Mouse (Mus musculus) midbrain, embryonic 16.5 days (tissue): ENCODE measurements around the gene Il1rapl1. TPM values are rescaled to one million over a fixed set of nuclear protein-coding genes. Genes with fewer than 3 reads are reported as not detected.

Experiments used
- ATAC-seq: fragments of 200-750 bp; cut with Nextera tagmentation; 2 replicates; pipeline ENCODE4 v1.8.0; 2017; ENCODE audit warnings: moderate TSS enrichment
- H3K27ac ChIP-seq: fragments of 300-500 bp; sonication (generic); 2 replicates; pipeline ENCODE4 v1.5.1; 2014; ENCODE audit warnings: mild to moderate bottlenecking, low read length, mixed read lengths
- H3K27me3 ChIP-seq: fragments of 300-500 bp; sonication (generic); 2 replicates; pipeline ENCODE4 v1.6.1; 2014; ENCODE audit warnings: low read depth, low read length, mixed read lengths; ENCODE audit not compliant: control insufficient read depth, insufficient read depth
- H3K36me3 ChIP-seq: fragments of 300-500 bp; sonication (generic); 2 replicates; pipeline ENCODE4 v1.6.1; 2014; ENCODE audit warnings: mild to moderate bottlenecking, low read length, moderate library complexity, mixed read lengths; ENCODE audit not compliant: control insufficient read depth, insufficient read depth
- H3K4me1 ChIP-seq: fragments of 300-500 bp; sonication (generic); 2 replicates; pipeline ENCODE4 v1.6.1; 2014; ENCODE audit warnings: mild to moderate bottlenecking, low read length, mixed read lengths; ENCODE audit not compliant: control insufficient read depth, insufficient read depth
- H3K4me2 ChIP-seq: fragments of 300-500 bp; sonication (generic); 2 replicates; pipeline ENCODE4 v1.6.1; 2014; ENCODE audit warnings: mild to moderate bottlenecking, low read length, mixed read lengths
- H3K4me3 ChIP-seq: fragments of 300-500 bp; sonication (generic); 2 replicates; pipeline ENCODE4 v1.5.1; 2014; ENCODE audit warnings: low read depth, mild to moderate bottlenecking, low read length, moderate library complexity, mixed read lengths
- H3K9ac ChIP-seq: fragments of 300-500 bp; sonication (generic); 2 replicates; pipeline ENCODE4 v1.6.1; 2014; ENCODE audit warnings: low read depth, low read length, mixed read lengths
- H3K9me3 ChIP-seq: fragments of 300-500 bp; sonication (generic); replicated peaks from 2 replicates; pipeline ENCODE4 v1.6.1; 2014; ENCODE audit warnings: mild to moderate bottlenecking, low read length, mixed read lengths; ENCODE audit not compliant: control insufficient read depth, poor library complexity, severe bottlenecking
- WGBS: fragments of 180-500 bp; shearing (Covaris S2); extraction: QIAGEN DNeasy Blood & Tissue Kit; methylation state at CpG from one replicate; pipeline ENCODE4 v1.1.7; 2014; 5-methylcytosine and 5-hydroxymethylcytosine counted together
- polyA plus RNA-seq: library from polyadenylated mRNA; unstranded; fragments of >200 nt; fragmentation: Nextera tagmentation; extraction: Ambion mirVana; gene quantifications from 2 replicates; pipeline ENCODE4 v1.2.1, GENCODE M21; 2015

The Il1rapl1 gene
- polyA plus RNA-seq, 1 experiment from 2014 or later, result 6.4 TPM

- H3K9ac ChIP-seq, result no peak overlapping the region
- H3K36me3 ChIP-seq, result no peaks in the 10 kb centered on the region
- H3K27me3 ChIP-seq, result no peaks in the 10 kb centered on the region
- ATAC-seq, result no peak
- H3K4me3 ChIP-seq, result no peak overlapping the region
- no peak overlapping the region for H3K4me2 ChIP-seq
- H3K27ac ChIP-seq, result no peak overlapping the region
- no peaks in the 10 kb centered on the region for H3K4me1 ChIP-seq
- H3K9me3 ChIP-seq, result no peaks in the 10 kb centered on the region
These were observed 301.6 kb downstream of the Il1rapl1 start for GRCm38 (mm10) chrX:87813884-87814283.

GRCm38 (mm10) chrX:87807717-87808116 is 307.7 kb downstream of the Il1rapl1 start:
- Histone ChIP-seq H3K36me3 (no peaks in the 10 kb centered on the region), H3K27ac (no peak overlapping the region), H3K9me3 (no peaks in the 10 kb centered on the region), H3K4me3 (no peak overlapping the region), H3K27me3 (no peaks in the 10 kb centered on the region), H3K4me2 (no peak overlapping the region), H3K9ac (no peak overlapping the region), H3K4me1 (no peaks in the 10 kb centered on the region)
- WGBS, result 20% methylated on average over 1 of the region's 1 CpGs
- no peak for ATAC-seq

- Histone ChIP-seq H3K4me1 (no peaks in the 10 kb centered on the region), H3K27me3 (no peaks in the 10 kb centered on the region), H3K9ac (no peak overlapping the region), H3K36me3 (no peaks in the 10 kb centered on the region), H3K4me2 (no peak overlapping the region), H3K4me3 (no peak overlapping the region), H3K27ac (no peak overlapping the region), H3K9me3 (no peaks in the 10 kb centered on the region)
- ATAC-seq, result no peak
These were observed 322.4 kb downstream of the Il1rapl1 start for GRCm38 (mm10) chrX:87793011-87793410.

- Histone ChIP-seq H3K4me1 (no peaks in the 10 kb centered on the region), H3K9ac (no peak overlapping the region), H3K36me3 (no peaks in the 10 kb centered on the region), H3K4me2 (no peak overlapping the region), H3K27me3 (no peaks in the 10 kb centered on the region), H3K9me3 (no peaks in the 10 kb centered on the region), H3K27ac (no peak overlapping the region), H3K4me3 (no peak overlapping the region)
- ATAC-seq, result no peak
- 76% methylated on average over 2 of the region's 2 CpGs for WGBS
These were observed 404.9 kb downstream of the Il1rapl1 start for GRCm38 (mm10) chrX:87710589-87710988.

GRCm38 (mm10) chrX:87663856-87664255 is 451.6 kb downstream of the Il1rapl1 start:
- no peaks in the 10 kb centered on the region for H3K27me3 ChIP-seq
- no peak overlapping the region for H3K27ac ChIP-seq
- no peaks in the 10 kb centered on the region for H3K36me3 ChIP-seq
- no peaks in the 10 kb centered on the region for H3K9me3 ChIP-seq
- no peak overlapping the region for H3K4me2 ChIP-seq
- H3K9ac ChIP-seq, result no peak overlapping the region
- ATAC-seq, result no peak
- H3K4me1 ChIP-seq, result no peaks in the 10 kb centered on the region
- H3K4me3 ChIP-seq, result no peak overlapping the region
- WGBS, result 82% methylated on average over 1 of the region's 1 CpGs

GRCm38 (mm10) chrX:87655644-87656043 is 459.8 kb downstream of the Il1rapl1 start:
- no peaks in the 10 kb centered on the region for H3K4me1 ChIP-seq
- H3K9ac ChIP-seq, result no peak overlapping the region
- no peak for ATAC-seq
- H3K27ac ChIP-seq, result no peak overlapping the region
- no peaks in the 10 kb centered on the region for H3K9me3 ChIP-seq
- H3K27me3 ChIP-seq, result no peaks in the 10 kb centered on the region
- H3K4me3 ChIP-seq, result no peak overlapping the region
- no peaks in the 10 kb centered on the region for H3K36me3 ChIP-seq
- H3K4me2 ChIP-seq, result no peak overlapping the region
- WGBS, result 27% methylated on average over 2 of the region's 2 CpGs

- no peak for ATAC-seq
- H3K9ac ChIP-seq, result no peak overlapping the region
- H3K4me2 ChIP-seq, result no peak overlapping the region
- no peaks in the 10 kb centered on the region for H3K36me3 ChIP-seq
- H3K4me1 ChIP-seq, result no peaks in the 10 kb centered on the region
- H3K9me3 ChIP-seq, result no peaks in the 10 kb centered on the region
- H3K4me3 ChIP-seq, result no peak overlapping the region
- H3K27me3 ChIP-seq, result no peaks in the 10 kb centered on the region
- no peak overlapping the region for H3K27ac ChIP-seq
These were observed 514.5 kb downstream of the Il1rapl1 start for GRCm38 (mm10) chrX:87600914-87601313.

- H3K4me1 ChIP-seq, result no peaks in the 10 kb centered on the region
- no peak overlapping the region for H3K4me3 ChIP-seq
- no peak overlapping the region for H3K4me2 ChIP-seq
- H3K27me3 ChIP-seq, result no peaks in the 10 kb centered on the region
- no peak overlapping the region for H3K27ac ChIP-seq
- no peak for ATAC-seq
- H3K9ac ChIP-seq, result no peak overlapping the region
- no peaks in the 10 kb centered on the region for H3K9me3 ChIP-seq
- no peaks in the 10 kb centered on the region for H3K36me3 ChIP-seq
These were observed 607.4 kb downstream of the Il1rapl1 start for GRCm38 (mm10) chrX:87507997-87508396.

- Histone ChIP-seq H3K9me3 (no peaks in the 10 kb centered on the region), H3K4me3 (no peak overlapping the region), H3K27me3 (no peaks in the 10 kb centered on the region), H3K36me3 (no peaks in the 10 kb centered on the region), H3K4me2 (no peak overlapping the region), H3K9ac (no peak overlapping the region), H3K4me1 (no peaks in the 10 kb centered on the region), H3K27ac (no peak overlapping the region)
- no peak for ATAC-seq
- 71% methylated on average over 5 of the region's 5 CpGs for WGBS
These were observed 612.8 kb downstream of the Il1rapl1 start for GRCm38 (mm10) chrX:87502604-87503003.

GRCm38 (mm10) chrX:87483416-87483815 is 632.0 kb downstream of the Il1rapl1 start:
- no peaks in the 10 kb centered on the region for H3K27me3 ChIP-seq
- H3K36me3 ChIP-seq, result no peaks in the 10 kb centered on the region
- H3K27ac ChIP-seq, result no peak overlapping the region
- no peaks in the 10 kb centered on the region for H3K4me1 ChIP-seq
- H3K4me2 ChIP-seq, result no peak overlapping the region
- no peaks in the 10 kb centered on the region for H3K9me3 ChIP-seq
- no peak overlapping the region for H3K4me3 ChIP-seq
- 89% methylated on average over 1 of the region's 1 CpGs for WGBS
- H3K9ac ChIP-seq, result no peak overlapping the region
- no peak for ATAC-seq
